Mouse (Mus musculus) layer of hippocampus, adult 2 months (tissue): Measurements from ENCODE around the gene Senp3. TPM values are rescaled to one million over a fixed set of nuclear protein-coding genes. Genes with fewer than 3 reads are reported as not detected.

Experiments
- DNase-seq, 2 experiments: peaks; one replicate each; pipeline ENCODE4 v3.0.0; 2022; ENCODE audit warnings: low spot score in 2 of 2
- H3K27ac ChIP-seq: fragments of 200-600 bp; 2 replicates; pipeline ENCODE4 v1.8.1; 2022
- H3K4me3 ChIP-seq: fragments of 200-600 bp; 2 replicates; pipeline ENCODE4 v1.8.1; 2022; ENCODE audit warnings: mild to moderate bottlenecking
- CTCF ChIP-seq: fragments of 200-600 bp; conservative IDR thresholded peaks from 2 replicates; pipeline ENCODE4 v1.8.1; 2022; ENCODE audit warnings: antibody characterized with exemption, mild to moderate bottlenecking, moderate library complexity
- total RNA-seq, 2 experiments: library from RNA; stranded (reverse); gene quantifications; 2 replicates each; pipeline ENCODE4 v1.2.3; 2021

Senp3 gene
- total RNA-seq, 2 experiments from 2014 or later, result 108 to 132 TPM

GRCm38 (mm10) chr11:69665457-69665960, 16.4 kb downstream of the Senp3 start:
- no peak for TF ChIP-seq CTCF
- DNase-seq, result no peak
- Histone ChIP-seq H3K4me3 (peak overlapping the region; percentile 17), H3K27ac (peak overlapping the region; percentile 65; the same call in 1 of the 2 replicates)

- DNase-seq, result no peak
- no peak overlapping the region; the same call in 1 of the 2 replicates for H3K27ac ChIP-seq
- TF ChIP-seq CTCF, result no peak
- no peak overlapping the region for H3K4me3 ChIP-seq
Measured at GRCm38 (mm10) chr11:69664841-69665240, 17.0 kb downstream of the Senp3 start.

GRCm38 (mm10) chr11:69663795-69664194, 18.1 kb downstream of the Senp3 start:
- H3K27ac ChIP-seq, result peak overlapping the region; percentile 100
- DNase-seq, result no peak
- no peak for TF ChIP-seq CTCF

GRCm38 (mm10) chr11:69662967-69663671, 18.8 kb downstream of the Senp3 start:
- TF ChIP-seq CTCF, result no peak
- peak overlapping the region; percentile 100 for H3K27ac ChIP-seq
- no peak for DNase-seq
- peak overlapping the region; percentile 76 for H3K4me3 ChIP-seq

More at GRCm38 (mm10) chr11:69663795-69664194, 18.1 kb downstream of the Senp3 start:
- no peak overlapping the region for H3K4me3 ChIP-seq

- H3K27ac ChIP-seq, result peak within 1 kb of the TSS; percentile 100
- peak; percentile 92 to 95 for DNase-seq
- TF ChIP-seq CTCF, result peak; percentile 71
- H3K4me3 ChIP-seq, result peak within 1 kb of the TSS; percentile 76
Measured at GRCm38 (mm10) chr11:69662213-69662966, 19.5 kb downstream of the Senp3 start, which contains the start of gene Mpdu1. Gene Mpdu1 (minus strand): TSS chr11:69662642.

- no peak for TF ChIP-seq CTCF
- Histone ChIP-seq H3K27ac (peak overlapping the region; percentile 100), H3K4me3 (peak overlapping the region; percentile 76)
- no peak for DNase-seq
Measured at GRCm38 (mm10) chr11:69661221-69661881, 20.5 kb downstream of the Senp3 start.

GRCm38 (mm10) chr11:69657462-69657881, 24.4 kb downstream of the Senp3 start:
- Histone ChIP-seq H3K4me3 (no peak overlapping the region), H3K27ac (no peak overlapping the region)
- no peak for DNase-seq
- no peak for TF ChIP-seq CTCF

GRCm38 (mm10) chr11:69656617-69657461, 25.0 kb downstream of the Senp3 start:
- DNase-seq, result no peak
- peak; percentile 94 for TF ChIP-seq CTCF
- no peak overlapping the region for H3K27ac ChIP-seq
- no peak overlapping the region for H3K4me3 ChIP-seq

GRCm38 (mm10) chr11:69656065-69656455, 25.8 kb downstream of the Senp3 start:
- DNase-seq, result no peak
- no peak overlapping the region for H3K4me3 ChIP-seq
- TF ChIP-seq CTCF, result no peak
- H3K27ac ChIP-seq, result no peak overlapping the region

GRCm38 (mm10) chr11:69655264-69656064, 26.4 kb downstream of the Senp3 start, which contains the start of gene Sox15:
Gene Sox15 (plus strand): TSS chr11:69655314.
- peak; percentile 97 for TF ChIP-seq CTCF
- peak within 1 kb of the TSS; percentile 43 for H3K27ac ChIP-seq
- peak; percentile 51 to 73 for DNase-seq
- peak within 1 kb of the TSS; percentile 19; the same call in 1 of the 2 replicates for H3K4me3 ChIP-seq

GRCm38 (mm10) chr11:69654760-69655159, 27.1 kb downstream of the Senp3 start:
- no peak overlapping the region for H3K27ac ChIP-seq
- no peak overlapping the region for H3K4me3 ChIP-seq
- TF ChIP-seq CTCF, result no peak
- DNase-seq, result no peak
